Mouse (Mus musculus) adrenal gland, adult 8-10 months (tissue): ENCODE results near the gene Lrfn5. TPM values are rescaled to one million over a fixed set of nuclear protein-coding genes. Genes with fewer than 3 reads are reported as not detected.

Experiments used
- DNase-seq: peaks from one replicate; pipeline ENCODE4 v3.0.0; 2022
- total RNA-seq, 4 experiments: library from RNA; stranded (reverse); gene quantifications; 2 replicates each; pipeline ENCODE4 v1.2.4; 2022

Gene Lrfn5
- total RNA-seq = under 1 TPM in 3 of 4 experiments, not detected in 1; 0.21 to 0.30 (median 0.28) TPM

DNA sequence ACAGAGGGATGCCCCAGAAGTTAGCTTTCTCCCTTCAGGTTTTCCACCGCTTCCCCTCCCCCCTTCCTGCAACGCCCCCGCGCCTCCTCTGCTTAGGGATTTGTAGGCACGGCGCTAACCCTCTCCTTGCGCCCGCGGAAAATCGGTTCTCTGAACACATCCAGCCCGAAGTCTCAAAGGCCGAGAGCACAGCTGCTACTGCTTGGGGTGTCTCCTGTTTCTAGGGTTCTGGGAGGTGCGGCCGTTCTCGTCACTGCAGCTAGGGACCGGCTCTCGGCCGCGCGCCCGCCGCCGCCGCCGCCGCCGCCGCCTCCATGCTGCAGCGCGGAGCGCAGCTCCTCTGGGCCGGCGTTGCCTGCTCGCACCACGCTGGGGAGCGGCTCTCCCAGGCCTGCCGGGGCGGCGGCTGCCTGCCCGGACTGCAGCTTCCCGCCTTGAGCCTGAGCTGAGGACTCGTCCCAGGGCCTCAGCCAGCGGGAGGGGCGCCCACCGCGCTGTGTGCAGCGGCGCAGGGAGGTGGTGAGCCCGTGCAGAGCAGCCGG, at the start of gene Lrfn5:
Gene Lrfn5, plus strand, starts transcription at position 322 of the 542 bp plus-strand sequence.
- no peak for DNase-seq

DNA sequence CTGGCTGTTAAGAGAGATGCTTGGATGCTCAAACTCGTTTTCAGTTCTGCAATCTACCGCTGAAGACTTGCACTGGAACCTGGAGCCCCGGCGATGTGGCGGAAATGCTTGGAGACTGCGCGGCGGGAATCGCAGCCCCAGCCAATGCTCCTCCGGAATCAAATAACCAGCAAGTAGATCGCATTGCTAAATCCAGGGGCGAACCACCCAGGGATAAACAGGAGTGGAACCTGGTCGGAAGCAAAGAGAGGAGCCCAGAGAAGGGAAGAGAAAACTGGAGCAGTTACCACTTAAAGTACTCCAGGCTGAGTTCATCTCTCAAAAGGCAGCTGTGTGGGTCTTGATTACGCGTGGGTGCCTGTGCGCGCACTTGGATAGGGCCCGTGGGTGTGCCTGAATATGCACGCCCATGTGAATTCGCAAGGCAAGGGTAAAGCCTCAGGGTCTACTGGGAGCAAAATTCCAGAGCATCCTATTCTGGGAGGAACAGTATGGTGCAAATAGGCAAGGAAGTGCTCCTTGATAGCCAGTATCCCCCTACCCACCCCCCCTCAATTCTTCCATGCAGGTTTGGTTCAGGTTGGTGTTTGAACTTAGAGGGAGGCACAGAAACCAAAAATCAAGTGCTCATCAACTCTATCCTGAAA, 1.3 kb upstream of the Lrfn5 start:
- no peak for DNase-seq

DNA sequence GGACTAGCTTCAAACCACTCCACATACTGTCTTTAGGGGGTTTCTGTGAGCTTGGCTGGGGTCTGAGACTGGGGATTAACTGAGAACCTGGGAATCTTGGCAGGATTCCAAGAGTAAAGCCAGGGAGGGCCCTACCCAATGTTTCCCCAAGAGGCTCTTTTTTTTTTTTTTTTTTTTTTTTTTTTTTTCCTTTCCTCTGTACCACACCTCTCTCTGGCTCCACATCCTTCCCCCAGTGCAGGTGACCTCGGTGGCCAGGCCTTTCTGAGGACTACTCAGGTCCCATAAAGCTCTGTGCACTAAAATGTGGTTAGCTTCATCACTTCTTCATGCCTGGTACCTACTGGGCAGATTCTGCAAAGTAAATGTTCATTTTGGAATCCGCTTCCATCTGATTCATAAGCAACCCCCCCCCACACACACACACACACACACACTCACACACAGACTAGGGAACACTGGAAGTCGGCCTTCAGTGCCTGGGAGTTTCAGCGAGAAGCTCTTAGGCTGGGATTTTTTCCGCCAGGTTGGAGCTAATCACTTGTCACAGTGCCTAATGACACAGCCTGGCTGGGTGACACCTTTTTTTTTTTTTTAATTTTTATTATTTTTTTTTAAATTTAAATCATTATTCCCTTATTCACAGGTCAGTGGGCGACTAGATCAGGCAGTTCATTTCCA, 662 bp upstream of the Lrfn5 start:
- DNase-seq = no peak

DNA sequence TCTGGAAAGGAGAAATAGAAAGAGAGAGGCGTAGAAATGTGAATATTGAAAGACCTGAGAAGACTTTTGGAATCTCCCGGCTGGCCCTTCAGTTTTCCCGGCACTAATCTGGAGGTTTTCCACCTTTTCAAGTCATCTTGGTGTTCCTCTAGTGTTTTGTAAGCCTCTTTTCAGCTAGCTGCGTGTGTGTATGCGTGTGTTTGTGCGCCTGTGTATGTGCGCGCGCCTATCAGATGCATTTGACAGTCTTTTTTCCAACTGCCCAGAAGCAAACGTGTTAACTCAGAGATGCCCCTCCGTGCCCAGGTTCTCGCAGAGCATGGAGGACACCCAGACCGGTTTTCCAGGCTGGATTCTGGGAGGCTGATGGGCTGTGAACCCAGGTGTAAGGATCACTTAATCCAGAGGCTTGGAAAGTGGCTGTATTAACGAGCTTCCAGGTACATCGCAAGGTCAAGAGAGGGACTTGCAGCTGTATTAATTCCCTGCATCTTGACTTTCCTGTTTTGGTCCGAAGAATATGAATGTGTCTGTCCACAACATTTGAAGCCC, 757 bp downstream of the Lrfn5 start:
- no peak for DNase-seq

DNA sequence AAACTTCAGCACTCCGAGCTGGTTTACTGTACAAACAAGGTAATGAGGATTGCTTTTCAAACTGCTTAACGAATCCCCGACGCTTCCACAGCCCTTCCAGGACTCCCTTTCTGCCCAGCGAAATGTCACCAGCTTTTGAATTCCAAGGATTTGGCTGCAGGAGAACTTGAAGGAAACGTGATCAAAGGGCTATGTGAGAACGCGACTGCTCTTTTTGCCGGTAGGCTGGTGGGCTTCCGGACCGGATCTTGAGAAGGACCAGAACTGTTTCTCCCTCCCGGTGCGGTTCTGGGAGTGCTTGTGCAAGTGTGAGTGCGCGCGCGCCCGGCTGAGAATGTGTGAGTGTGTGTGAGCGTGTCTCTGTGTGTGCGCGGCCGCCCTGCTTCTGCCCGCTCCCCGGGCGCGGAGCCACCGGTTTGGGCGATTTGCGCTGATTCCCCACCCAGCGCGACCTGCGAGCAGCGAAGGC, 1.3 kb downstream of the Lrfn5 start:
- no peak for DNase-seq

DNA sequence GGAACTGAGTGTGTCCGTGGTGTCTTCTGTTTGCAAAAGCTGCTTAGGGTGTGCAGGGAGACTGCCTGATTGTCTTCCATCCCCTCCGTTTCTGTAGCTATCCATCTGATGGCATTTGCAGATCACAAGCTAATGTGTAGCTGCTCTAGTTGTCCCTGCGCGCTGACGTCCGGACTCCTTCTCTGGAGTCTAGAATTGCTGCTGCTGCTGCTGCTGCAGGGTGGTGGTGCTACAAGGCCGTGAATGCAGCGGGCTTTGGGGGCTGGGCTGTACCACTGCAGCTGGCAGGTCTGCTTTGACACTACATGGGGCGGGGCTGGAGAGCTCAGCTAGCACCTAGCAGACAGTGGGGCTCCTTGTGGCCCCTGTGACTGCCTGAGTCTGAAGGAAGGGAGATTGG, 3.2 kb downstream of the Lrfn5 start:
- no peak for DNase-seq

DNA sequence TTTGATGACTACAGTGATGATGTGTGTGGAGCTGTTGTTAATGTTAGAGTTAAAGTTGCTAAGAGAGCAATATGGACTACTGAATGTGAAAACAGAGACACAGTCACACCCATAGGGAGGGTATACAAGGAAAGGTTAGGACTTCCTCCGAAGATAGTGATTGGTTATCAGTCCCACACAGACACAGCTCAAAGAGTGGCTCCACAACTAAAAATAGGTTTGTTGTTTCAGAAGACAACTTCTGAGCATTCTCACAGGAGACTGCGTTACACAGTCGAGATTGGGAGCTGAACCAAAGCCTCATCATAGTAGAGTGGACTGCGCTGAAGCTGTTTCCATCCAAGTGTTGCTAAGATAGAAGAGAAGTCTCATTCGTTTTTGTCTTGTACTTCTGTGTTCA, 57.0 kb downstream of the Lrfn5 start:
- DNase-seq = no peak

DNA sequence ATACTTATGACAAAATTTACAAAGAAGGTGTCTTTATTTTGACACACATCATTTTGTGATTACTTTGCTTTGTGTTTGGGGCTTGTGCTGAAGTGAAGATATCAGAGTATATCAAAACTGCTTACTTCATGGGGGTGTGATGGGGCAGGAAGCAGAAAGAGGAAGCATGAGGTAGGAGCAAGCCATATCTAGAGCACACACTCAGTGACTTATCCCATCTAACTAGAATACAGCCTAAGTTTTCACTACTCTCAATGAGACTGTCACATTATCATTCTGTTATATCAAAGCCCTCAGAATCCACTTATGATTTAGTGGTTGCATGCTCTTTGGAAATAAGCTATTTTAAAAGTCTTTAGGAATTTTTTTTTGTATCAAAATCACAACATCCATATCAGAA, 77.4 kb downstream of the Lrfn5 start:
- DNase-seq = no peak

DNA sequence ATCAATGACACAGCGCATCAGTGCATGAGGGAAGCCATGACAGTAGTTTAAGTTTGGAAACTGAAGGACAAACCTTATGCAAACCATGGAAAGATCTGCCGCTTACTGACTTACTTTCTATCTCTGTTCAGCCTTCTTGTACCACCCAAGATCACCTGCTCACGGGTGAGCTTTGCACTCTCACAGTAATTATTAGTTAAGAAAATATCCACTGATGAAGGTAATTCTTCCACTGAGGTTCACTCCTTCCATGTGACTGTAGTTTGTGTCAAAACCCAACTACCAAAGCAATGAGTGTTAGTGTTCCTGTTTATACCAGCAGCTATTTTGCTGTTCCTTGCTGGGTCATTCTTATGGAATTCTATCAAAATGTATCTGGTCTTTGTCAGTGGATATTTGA, 84.9 kb downstream of the Lrfn5 start:
- no peak for DNase-seq

DNA sequence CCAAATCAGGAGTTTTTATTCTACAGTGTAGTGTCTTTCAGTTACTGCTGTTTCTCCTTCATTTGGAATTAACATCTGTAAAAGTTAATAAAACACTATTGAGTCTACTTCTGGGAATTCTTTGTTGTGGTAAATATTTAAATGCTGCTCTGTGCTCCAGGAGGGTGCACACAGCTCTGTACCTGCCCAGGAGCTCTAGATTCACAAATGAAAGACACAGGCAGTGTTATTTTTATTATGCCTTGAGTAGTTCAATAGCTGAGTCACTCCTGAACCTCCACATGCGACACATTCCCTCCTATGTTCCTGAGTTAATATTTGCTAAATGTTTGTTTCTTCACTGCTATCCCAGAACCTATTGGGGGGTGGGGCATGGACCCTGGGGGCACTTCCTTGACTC, 87.1 kb downstream of the Lrfn5 start:
- no peak for DNase-seq

DNA sequence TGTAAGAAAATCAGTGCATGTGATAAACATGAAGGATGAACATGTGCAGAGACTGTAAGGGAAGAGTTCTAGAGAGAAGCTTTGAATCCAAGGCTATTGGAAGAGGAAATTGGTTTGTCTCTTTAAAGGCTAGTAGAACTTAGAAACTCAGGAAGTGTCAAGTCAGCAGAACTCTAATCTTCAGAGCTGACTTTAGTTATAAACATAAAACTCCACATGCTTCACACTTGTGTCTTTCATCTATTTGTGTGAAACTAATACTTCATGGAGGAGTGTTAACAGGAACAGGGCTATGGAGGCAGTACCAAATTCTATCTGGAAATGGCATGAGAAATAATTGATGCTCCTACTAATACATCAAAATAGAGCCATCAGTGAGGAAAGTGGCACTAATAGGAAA, 101.6 kb downstream of the Lrfn5 start:
- no peak for DNase-seq

DNA sequence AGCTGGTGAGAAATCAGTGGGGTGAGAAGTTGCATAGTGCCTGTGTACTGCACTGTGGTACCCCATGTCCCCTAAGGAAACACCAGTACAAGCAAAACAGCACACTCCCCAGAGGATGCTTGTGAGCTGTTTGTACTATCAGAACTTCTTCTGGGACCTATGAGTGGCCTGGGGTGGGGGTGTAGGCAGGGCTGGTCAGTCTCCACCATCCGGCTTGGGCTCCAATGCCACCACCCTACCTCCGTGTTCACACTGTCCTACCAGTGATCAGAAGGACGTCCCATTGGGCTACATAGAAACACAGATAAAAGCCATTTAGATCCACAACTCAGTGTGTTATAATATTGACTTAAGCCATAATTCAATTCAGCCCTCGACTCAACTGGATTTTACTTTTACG, 131.4 kb downstream of the Lrfn5 start:
- DNase-seq = no peak

DNA sequence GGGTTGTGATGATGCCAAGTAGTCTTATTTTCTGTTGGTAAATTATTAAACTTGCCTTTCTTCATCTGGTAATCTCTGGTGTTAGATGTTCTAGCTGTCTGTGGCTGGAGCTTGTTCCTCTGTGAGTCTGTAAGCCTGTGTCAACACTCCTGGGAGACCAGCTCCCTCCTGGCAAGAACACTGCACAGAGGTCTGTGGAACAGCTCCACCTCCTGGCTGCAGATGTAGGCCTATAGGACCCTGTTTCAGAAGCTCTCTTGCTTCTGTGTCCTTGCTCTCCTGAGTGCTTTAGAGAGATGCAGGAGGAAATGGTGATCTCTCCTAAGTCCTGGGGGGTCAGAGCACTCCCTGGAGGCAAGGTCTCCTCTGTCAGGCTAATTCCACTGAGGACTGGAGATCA, 200.2 kb downstream of the Lrfn5 start:
- no peak for DNase-seq

DNA sequence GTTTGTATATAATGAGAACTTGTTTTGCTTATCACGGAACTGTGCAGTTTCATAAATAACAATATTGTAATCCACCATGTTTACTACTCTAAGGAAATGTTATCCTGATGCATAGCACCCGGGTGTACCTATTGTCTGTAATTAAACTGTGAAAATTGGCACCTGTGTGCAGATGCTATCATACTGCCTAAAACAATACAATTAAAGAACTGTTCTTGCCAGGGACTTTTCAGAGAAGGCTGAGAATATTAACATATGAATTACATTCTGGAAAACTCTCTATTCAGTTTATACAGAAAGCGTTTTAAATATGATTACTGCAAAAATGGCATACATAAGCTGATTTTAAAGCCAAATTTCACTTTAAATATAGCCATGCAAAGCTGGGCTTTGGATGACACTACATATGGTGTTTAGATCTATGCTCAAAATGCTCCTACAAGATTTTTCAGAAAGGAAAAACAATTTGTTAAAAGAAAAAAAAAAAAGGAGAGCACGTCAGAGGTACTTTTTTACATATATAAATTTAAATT, 284.2 kb downstream of the Lrfn5 start:
- DNase-seq = no peak

DNA sequence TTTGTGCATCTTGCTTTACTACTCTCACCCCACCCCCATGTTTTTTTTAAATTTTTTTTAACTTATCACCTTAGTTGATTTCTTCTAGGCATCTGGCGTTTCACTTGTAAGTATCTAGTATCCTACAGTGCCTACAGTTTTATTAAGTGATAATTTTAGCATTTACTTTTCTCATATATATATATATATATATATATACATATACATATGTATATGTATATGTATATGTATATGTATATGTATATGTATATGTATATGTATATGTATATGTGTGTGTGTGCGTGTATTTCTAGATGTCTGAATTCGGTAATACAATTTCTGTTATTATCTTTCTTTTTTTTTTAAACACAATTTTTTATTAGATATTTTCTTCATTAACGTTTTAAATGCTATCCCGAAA, 300.7 kb downstream of the Lrfn5 start:
- DNase-seq = no peak

DNA sequence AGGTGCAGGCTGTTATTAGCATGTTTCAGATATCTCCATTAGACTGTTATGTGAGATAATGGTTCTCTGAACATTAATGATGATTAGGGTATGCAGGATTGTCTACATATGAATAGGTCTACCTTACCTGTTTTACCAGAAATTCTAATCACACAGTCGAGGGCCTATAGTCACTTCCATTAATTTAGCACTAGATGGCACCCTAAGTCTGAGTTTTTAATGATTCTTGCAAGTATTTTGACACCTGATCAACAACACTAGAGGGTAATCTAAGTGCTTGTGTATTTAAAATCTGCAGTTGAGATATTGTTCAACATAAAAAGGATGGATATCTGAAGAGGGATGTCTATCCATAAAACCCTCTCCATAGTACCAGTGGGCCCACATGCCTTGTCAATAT, 303.4 kb downstream of the Lrfn5 start:
- no peak for DNase-seq

DNA sequence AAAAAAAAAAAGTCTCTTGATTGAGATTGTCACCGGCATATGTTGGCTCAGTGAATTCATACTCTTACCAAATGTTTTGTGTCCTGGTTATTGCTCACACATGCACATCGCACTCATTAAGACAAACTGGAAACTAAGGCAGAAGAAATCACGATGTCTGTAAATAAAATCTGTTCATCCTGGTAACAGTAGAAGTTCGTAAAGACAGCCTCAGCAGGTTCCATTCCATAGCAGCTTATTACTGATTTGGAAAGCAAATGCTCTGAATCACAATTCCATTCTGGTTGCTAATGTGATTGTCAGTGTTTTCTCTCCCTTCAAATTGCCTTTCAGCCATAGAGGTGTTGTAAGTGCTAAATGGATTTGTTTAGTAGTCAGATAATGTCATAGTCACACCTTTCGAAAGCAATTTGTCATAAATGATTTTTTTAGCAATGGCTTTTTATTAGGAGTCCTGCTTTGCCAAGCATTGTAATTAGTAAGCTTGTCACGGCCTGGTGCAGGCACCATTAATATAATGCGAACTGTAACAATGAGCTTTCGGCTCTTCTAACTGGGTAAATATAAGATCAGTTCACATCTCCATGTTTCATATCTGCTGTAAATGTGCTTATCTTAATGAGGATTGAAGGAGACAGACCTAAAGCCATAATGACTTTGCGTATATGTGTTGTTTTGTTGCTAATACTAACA, 319.8 kb downstream of the Lrfn5 start:
- DNase-seq = no peak

DNA sequence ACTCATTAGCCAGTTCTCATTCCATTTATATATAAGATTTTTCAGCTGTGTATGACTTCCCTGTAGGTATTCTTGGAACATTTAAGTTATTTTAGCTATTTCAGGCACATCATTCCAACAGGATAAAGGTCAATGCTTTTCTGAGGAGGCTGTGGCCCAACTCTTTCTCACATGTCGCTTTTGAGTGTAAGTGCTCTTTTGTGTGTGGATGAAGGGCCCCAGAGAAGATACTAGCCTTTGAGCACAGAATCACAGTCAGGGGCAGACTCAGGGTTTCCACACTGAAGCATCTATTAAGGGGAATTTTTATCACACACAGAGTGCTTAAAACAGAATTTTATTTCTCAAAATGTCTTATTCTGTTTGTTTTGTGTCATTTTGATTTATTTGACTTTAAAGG, 331.2 kb downstream of the Lrfn5 start:
- DNase-seq = no peak
